Mouse (Mus musculus) neural tube, embryonic 15.5 days (tissue): ENCODE measurements around the gene Pyroxd1. TPM values are rescaled to one million over a fixed set of nuclear protein-coding genes. Genes with fewer than 3 reads are reported as not detected.

Source experiments
- polyA plus RNA-seq: library from polyadenylated mRNA; unstranded; fragments of >200 nt; fragmentation: Nextera tagmentation; extraction: Ambion mirVana; gene quantifications from 2 replicates; pipeline ENCODE4 v1.2.1, GENCODE M21; 2015

The Pyroxd1 gene
- polyA plus RNA-seq, 1 experiment from 2014 or later = 18.7 TPM

Other genes with a start within 250 kb of the Pyroxd1 start
- gene Slco1a6, start 137.1 kb upstream of the Pyroxd1 start, polyA plus RNA-seq = 0.51 and 0.77 TPM in 2 replicates
- 0.19 and 0.52 TPM in 2 replicates for gene Iapp, start 47.2 kb upstream of the Pyroxd1 start, polyA plus RNA-seq
- gene Slco1a5, start 22.7 kb upstream of the Pyroxd1 start, polyA plus RNA-seq = 0.06 and 0.14 TPM in 2 replicates
- 21.4 and 21.6 TPM in 2 replicates for gene Recql, start 41.4 kb downstream of the Pyroxd1 start, polyA plus RNA-seq
- 69.5 and 74.9 TPM in 2 replicates for gene Golt1b, start 41.6 kb downstream of the Pyroxd1 start, polyA plus RNA-seq
- gene Spx, start 67.8 kb downstream of the Pyroxd1 start, polyA plus RNA-seq = 1.2 and 1.5 TPM in 2 replicates
- gene Gys2, start 127.5 kb downstream of the Pyroxd1 start, polyA plus RNA-seq = 0.38 TPM in 1 of 2 replicates, not detected in the other
- 526 and 576 TPM in 2 replicates for gene Ldhb, start 162.3 kb downstream of the Pyroxd1 start, polyA plus RNA-seq
- gene Kcnj8, start 226.0 kb downstream of the Pyroxd1 start, polyA plus RNA-seq = 13.6 and 19.7 TPM in 2 replicates